Mouse (Mus musculus): Measurements from ENCODE around the gene Pdzd2.

The Pdzd2 gene

GRCm38 (mm10) chr15:12739277-12740247 is at the start of gene Pdzd2:
Pdzd2 (minus strand) TSS chr15:12739924.
- peak; percentile 85 for DNase-seq (ENCODE audit: low read depth, low spot score)

GRCm38 (mm10) chr15:12789406-12789867 is 49.7 kb upstream of the Pdzd2 start:
- peak; percentile 27 for DNase-seq (ENCODE audit: low read depth, low spot score)

DNA sequence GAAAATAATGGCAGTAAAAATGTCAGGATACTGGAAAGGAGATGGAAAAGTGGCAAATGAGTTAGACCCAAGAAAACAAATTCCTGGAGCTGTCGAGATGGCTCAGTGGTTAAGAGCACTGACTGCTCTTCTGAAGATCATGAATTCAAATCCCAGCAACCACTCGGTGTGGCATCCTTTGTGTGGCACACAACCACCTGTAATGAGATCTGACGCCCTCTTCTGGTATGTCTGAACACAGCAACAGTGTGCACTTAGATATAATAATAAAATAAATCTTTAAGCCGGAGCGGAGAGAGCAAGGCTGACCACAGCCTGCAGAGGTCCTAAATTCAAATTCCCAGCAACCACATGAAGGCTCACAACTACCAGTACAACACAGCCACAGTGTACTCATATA is 48.8 kb upstream of the Pdzd2 start:
- DNase-seq (ENCODE audit: low read depth, low spot score), result no peak

GRCm38 (mm10) chr15:12781729-12782326 is 42.1 kb upstream of the Pdzd2 start:
- DNase-seq (ENCODE audit: low read depth, low spot score), result no peak

DNA sequence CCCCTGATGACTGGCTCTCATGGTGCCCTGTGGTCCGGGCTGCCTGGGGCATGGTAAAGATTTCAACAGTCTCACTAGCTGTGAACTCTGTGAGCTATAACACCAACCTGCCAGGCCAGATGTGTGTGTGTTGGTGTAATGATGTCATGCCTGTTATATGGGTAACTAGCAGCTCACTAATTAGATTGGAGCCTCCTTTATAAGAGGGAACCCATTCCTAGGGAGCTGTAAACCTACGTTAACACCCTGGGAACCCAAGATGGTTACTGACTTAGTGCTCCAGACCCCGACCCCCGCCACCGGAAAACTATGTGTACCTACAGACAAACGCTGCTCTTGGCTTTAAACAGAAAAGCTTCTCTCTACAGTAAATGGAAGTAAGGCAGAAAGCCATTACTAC is 41.6 kb upstream of the Pdzd2 start:
- DNase-seq (ENCODE audit: low read depth, low spot score), result no peak

DNA sequence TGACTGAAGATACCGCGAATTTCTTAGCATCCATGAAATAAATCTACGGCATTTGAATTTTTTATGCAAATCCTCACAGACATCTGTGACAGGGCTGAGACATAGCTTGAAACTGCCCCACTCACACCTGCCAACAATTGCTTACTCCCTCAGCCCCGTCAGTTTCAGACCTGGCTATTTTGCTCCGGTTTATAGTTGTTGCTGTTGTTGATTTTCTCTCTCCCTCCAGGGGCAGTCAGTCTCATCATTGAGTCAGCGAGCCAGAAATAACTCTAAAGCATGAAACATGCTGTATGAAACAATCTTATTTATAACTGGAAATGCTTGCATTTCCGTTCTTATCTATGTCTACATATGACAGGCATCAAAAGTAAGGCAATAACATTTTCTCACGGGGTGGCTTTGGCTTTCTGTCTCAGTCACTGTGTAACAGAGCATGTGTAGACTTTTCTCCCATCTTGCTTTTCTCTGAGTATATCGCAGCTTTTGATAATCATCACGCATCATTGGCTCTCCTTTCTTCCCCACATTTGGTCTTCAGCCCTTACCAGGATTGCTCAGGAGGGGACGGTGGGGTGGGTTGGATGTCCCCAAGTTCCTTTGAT is 34.5 kb upstream of the Pdzd2 start:
- DNase-seq (ENCODE audit: low read depth, low spot score), result no peak

DNA sequence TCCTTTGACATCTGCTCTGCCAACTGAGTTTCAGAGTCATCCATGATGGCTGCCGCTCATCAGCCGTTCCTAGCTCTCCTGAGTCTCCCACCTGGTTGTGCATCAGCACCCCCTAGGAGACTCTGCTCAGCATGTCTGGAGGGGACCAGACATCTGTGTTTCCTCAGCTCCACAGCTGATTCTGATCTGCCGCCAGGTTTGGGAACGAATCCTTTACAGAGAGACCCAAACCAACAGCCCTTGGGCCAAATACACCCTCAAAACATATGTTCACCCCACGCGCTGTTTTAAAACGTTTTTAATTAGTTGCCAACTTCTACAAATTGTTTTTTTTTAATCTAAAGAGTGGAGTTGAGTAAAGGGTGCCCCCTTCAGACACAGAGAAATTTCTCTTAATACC is 31.2 kb upstream of the Pdzd2 start:
- DNase-seq (ENCODE audit: low read depth, low spot score), result no peak

- no peak for DNase-seq (ENCODE audit: low read depth, low spot score)
Measured at GRCm38 (mm10) chr15:12766848-12767247, 27.1 kb upstream of the Pdzd2 start.

- no peak for DNase-seq (ENCODE audit: low read depth, low spot score)
Measured at GRCm38 (mm10) chr15:12763147-12763546, 23.4 kb upstream of the Pdzd2 start.

DNA sequence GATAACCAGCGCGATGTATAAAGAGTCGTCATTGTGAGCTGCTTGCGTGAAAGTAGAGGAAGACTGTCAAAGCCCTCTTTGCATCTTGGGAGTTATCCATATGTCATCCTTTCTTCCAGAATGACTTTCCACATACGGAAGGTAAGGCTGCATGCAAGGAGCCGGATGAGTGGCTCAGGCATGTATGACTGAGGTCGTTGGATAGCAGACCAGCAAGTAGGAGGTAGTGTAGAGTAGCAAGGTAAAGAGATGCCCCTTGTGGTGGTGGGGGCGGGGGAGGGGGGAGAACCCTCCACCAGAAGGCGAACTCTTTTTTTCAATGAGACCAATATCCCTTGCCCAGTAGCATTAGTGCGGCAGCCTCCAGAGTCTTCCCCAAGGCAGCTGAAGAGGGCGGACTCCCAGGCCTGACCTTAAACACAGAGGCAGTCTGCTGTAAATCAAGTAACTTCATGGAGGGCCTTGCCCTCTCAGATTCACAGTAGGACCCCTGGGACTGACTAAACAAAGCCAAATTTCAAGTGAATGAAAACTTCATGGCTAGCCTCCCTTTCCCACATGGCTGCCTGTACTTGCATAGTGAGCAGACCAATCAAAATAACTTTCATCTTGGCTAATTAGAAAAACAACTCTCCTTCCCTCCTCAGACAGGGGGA is 22.7 kb upstream of the Pdzd2 start:
- no peak for DNase-seq (ENCODE audit: low read depth, low spot score)

- no peak for DNase-seq (ENCODE audit: low read depth, low spot score)
Measured at GRCm38 (mm10) chr15:12760747-12761146, 21.0 kb upstream of the Pdzd2 start.

GRCm38 (mm10) chr15:12758461-12758860 is 18.7 kb upstream of the Pdzd2 start:
- DNase-seq (ENCODE audit: low read depth, low spot score), result no peak

GRCm38 (mm10) chr15:12757757-12758156 is 18.0 kb upstream of the Pdzd2 start:
- no peak for DNase-seq (ENCODE audit: low read depth, low spot score)

DNA sequence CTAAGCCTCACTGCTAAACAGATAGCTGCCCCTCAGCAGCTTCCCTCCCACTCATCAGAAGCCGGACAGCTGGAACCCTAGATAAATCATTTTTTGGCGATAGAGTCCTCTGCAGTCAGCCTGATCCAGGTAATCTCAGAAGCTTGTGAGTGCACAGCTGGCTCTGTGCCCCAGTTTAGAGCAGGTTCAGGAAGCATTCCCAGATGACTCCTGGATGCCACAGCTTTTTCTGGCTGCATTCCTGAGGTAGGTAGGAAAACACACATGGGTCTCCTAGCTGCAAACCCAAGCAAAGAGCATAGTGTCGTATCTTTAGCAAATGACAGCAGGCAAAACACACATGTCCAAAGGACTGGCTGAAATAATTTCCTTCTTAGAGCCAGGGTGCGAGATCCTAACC is 13.5 kb upstream of the Pdzd2 start:
- peak; percentile 25 for DNase-seq (ENCODE audit: low read depth, low spot score)

DNA sequence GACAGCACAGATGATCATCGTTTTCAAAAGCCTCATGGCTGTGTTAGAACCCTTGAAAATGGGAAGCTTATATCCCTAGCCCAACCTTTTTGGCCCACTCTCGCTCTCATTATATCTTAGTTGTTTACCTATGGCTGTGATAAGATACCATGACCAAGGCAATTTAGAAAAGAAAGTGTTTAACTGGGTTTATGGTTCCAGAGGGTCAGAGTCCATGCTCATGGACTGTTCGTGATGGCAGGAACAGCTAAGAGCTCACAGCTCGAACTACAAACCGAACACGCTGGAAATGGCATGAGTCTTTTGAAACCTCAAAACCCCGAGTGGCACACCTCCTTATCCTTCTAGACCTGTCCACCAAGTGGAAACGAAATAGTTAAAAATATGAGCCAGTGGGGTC is 11.2 kb upstream of the Pdzd2 start:
- no peak for DNase-seq (ENCODE audit: low read depth, low spot score)

DNA sequence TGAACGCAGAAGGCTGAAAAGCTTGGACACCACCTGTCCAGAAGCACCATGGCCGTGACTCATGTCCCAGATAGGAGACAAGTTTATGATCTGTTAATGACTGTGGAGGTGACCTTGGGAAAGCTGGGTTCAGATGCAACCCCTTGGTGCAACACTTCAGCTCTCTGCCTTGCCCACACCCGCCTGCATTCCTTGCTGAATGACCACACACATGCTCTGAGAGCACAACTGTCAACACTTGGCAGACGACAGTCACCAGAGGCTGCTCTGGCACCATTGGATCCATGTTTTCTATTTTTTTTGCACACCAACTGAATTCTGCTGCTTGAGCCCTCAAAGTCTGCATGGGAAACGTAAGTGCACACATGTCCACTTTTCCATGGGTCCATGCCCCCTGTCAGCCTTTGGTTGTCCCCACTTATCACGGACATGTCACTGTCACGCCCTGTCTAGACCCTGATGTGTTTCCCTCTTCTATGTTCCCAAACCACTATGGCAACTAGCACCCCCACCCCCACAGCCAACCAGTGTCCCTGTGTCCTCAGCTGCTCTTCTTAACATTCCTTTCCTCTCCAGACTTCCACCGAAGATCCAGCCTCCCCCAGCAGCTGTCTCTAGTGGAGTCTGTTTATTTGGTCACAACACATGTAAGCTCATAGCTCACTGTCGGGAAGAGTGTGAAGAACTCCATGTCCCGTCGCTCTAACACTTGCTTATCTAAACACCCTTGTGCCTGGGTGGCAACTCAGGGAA is 10.0 kb upstream of the Pdzd2 start:
- peak; percentile 43 for DNase-seq (ENCODE audit: low read depth, low spot score)

DNA sequence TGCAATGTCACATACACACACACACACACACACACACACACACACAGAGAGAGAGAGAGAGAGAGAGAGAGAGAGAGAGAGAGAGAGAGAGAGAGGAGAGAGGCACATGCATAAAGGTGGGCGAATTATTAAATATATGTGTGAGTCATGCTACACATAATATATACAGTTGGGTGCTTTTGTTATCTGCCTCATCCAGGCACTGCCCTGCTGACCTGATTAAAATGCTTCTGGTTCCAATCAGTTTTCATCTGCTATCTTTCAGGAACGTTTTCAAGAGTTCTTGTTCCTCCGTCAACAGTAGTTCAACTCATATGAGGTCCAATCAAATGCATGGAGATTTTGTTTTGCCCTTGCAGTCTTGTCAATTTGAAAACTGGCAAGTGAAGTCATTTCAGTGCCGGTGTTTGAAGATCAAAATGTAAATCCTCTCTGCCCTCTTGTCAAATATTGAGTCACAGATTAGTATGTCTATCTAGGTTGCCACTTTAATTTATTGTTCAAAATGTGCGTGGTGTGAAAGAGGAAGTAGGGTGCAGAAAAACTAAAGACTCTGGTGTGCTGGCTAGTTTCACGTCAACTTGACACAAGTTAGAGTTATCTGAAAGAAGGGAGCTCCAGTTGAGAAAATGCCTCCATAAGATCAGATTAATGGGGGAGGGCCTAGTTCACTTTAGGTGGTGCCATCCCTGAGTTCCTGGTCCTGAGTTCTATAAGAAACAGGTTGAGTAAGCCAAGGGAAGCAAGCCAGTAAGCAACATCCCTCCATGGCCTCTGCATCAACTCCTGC is 2.6 kb upstream of the Pdzd2 start:
- DNase-seq (ENCODE audit: low read depth, low spot score), result no peak

DNA sequence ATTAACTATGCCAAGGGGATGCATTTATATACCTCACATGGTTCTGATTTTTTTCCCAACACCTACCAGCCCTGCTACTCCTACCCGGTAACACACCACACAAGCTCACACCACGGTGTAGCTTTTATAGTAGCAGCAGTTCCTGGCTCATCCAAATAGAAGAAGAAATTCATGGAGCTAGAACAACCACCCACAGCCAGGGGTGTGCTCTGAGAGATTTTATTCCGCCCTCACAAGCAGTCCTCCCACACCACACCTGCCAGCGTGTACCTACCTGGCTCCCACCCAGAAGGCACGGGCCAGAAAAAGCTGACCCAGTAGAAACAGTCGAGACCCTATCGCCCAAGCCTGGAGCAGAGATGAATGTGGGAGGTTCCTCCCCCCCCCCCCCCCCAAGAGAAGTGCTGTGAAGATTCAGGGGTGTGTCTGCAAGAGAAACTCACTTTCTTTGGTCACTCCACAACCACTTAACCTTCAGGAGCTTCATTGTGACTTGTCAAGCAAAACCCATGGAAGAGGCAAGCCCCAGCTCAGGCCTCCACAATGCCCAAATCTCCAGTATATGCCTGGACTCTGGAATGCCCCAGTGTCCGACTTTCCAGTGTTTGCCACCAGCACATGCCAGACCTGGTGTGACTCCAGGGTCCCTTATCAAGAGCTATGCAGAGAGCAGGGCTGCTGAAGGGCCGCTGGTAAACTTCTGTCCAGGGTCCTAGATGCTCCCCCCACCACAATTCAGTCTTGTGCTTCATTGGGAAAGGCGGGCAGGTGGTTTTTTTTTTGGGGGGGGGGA is 1.2 kb downstream of the Pdzd2 start:
- DNase-seq (ENCODE audit: low read depth, low spot score), result no peak

DNA sequence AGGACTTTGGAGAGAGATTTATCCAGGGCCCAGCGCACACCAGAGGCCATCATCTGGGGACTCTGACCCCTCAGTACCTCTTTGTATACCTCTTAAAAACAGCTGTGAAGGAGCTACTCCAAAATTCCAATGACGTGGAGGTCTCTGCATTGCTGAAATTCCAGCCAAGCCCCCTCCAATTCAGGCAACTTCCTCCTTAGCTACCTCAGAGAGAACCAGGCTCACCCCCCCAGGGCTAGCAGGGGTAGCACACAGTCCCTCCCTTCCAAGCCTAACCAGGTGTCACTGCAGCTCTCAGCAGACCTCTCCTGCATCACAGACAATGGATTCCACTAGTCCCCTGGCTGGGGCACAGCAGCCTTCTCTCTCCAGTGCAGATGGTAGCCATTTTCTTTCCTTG is 4.5 kb downstream of the Pdzd2 start:
- DNase-seq (ENCODE audit: low read depth, low spot score), result no peak

- DNase-seq (ENCODE audit: low read depth, low spot score), result no peak
Measured at GRCm38 (mm10) chr15:12734221-12734620, 5.5 kb downstream of the Pdzd2 start.

Measured in skeletal muscle tissue, adult 2 months (tissue).